Mouse (Mus musculus): ENCODE measurements around the gene Ramp3.
"Not testable (repeated sequence)": the region's sequence is repeated elsewhere in the genome, so short reads cannot be mapped to it uniquely, and the experiment has no call there.

Gene Ramp3

GRCm38 (mm10) chr11:6658271-6658670 is at the start of gene Ramp3:
Gene Ramp3, plus strand, starts transcription at chr11:6658521.
- peak; percentile 32 for DNase-seq (ENCODE audit: low read depth, low spot score)

DNA sequence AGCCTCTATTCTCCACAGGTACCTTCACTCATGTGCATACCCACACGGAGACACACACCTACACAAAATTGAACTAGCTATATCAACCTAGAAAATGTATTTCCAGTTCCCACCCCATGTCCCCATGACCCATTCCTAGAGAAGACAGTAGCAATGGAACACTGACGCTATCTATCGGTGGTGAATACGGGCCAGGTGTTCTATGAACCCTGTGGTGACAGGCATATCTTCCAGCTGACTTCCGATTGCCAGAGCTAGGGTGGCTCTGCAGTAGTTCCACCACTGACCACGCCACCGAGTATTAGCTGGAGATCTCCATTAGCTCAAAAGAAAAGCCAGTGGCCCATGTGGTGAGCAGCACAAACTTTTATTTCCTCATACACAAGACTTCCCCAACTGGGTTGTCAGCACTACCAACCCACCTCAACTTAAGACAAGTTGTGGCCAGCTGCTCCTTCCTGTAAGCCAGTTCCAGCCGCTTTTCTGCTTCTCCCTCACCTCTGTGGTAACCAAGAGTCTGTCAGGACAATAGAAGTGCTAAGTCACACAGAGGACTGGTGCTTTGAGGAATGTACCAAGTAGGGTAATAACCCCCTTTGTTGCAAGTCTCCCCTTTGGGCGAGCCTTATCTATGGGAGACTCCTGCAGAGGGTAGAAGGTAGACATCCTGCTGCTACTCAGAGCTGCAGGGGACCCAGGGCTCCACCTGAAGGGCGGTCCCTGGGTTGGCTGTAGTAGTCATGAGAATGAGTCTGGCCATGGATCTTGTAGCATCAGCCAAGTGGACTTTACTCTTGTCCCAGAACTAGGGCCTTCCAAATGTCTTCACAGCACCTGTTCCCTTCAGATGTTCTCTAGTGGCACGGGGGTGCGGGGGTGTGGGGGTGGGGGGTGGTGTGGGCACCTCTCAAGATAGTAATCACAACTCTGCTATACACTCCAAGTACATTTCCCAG is 42.8 kb upstream of the Ramp3 start:
- DNase-seq (ENCODE audit: low read depth, low spot score), result no peak

- DNase-seq (ENCODE audit: low read depth, low spot score), result no peak
These were observed 34.6 kb upstream of the Ramp3 start for GRCm38 (mm10) chr11:6623704-6624103.

GRCm38 (mm10) chr11:6624619-6625382 is 33.5 kb upstream of the Ramp3 start:
- DNase-seq (ENCODE audit: low read depth, low spot score), result no peak

- DNase-seq (ENCODE audit: low read depth, low spot score), result peak; percentile 90
These were observed 32.6 kb upstream of the Ramp3 start, which contains the start of gene Tbrg4 for GRCm38 (mm10) chr11:6625478-6626387. Gene Tbrg4, minus strand, starts transcription at chr11:6626067.

DNA sequence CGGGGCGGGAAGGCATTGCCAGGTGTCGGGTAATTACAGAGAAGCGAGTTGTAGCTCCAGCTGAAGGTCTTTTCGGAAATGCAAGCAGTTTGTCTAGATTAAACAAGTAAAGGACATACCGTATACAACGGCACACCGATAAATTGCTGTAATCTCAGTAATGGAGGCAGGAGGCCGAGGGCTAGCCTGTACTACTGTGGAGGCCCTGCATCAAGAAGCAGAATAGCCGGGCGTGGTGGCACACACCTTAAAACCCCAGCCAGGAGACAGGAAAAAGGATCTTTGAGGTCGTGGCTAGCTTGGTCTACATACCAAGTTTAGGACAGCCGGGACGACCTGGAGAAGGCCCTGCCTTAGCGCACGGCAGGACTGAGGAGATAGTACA is 31.9 kb upstream of the Ramp3 start:
- DNase-seq (ENCODE audit: low read depth, low spot score), result no peak

DNA sequence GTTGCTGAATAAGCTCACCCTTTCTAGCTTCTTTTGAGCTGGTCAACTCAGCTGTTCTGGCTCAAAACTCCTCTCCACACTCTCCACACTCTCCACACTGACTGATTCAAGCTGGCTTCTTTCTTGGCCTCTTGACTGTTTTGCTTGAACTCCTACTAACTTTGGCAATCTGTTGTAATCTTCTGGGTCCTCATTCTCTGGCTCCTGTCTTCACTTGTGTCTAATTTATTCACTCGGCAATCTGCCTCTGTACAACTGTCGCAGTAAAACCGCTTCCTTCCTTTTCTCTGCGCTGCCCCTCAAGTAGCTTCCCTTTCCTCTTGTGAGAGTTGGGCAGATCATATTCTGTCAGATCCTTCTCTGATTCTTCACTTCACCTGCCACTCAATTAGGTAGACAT is 30.6 kb upstream of the Ramp3 start:
- no peak for DNase-seq (ENCODE audit: low read depth, low spot score)

GRCm38 (mm10) chr11:6628568-6628967 is 29.8 kb upstream of the Ramp3 start:
- DNase-seq (ENCODE audit: low read depth, low spot score), result no peak

DNA sequence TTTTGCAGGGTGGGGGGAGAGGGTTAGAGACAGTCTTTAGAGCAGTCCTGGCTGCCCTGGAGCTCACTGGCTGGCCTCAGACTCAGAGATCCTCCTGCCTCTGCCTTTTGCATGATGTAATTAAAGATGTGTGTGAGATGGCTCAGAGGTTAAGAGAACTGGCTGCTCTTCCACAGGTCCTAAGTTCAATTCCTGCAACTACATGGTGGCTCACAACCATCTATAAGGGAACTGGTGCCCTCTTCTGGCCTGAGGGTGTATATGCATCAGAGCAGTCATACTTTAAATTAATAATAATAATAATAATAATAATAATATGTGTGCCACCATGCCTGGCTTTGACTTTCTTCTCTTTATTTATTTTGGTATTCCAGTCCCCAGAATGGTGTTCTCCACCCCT is 28.7 kb upstream of the Ramp3 start:
- no peak for DNase-seq (ENCODE audit: low read depth, low spot score)

- no peak for DNase-seq (ENCODE audit: low read depth, low spot score)
These were observed 22.2 kb upstream of the Ramp3 start for GRCm38 (mm10) chr11:6636150-6636549.

DNA sequence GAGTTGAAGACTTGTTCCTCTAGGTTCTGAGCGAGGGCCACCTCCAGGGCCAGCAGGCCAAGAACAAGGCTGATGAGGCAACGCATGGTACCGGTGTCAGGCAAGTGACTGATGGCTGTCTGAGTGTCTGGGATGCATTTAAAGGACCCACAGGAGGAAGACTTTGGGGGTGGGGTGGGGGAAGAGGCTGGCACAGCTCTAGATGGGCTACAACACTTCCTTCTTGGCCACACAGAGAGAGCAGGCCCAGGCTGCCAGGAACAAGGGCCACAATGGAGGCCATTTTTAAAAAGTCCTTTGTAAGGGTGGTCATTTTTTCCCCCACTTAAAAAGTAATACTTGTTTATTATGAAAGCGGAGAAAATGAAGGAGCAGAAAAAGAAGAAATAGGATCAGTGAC is 19.8 kb upstream of the Ramp3 start, which contains the start of gene Wap:
Gene Wap, minus strand, starts transcription at position 101 of the 400 bp plus-strand sequence.
- no peak for DNase-seq (ENCODE audit: low read depth, low spot score)

DNA sequence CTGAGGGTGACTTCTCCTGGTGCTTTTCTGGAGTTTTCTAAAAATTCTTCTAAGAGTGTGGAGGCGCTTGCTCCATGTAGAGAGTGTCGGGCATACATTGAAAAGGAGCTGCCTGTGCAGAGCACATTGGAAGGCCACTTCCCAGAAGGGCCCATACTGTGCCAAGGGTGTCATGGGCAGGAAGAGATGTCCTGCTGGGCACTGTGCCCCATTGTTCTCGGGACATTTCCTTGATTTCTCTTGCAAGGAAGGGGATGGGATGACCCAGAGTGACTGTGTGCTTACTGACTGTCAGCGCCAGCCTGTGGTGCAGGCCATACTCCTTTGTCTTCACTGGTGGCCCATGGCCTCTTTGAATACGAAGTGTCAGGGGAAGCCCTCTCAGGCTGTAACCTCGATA is 19.2 kb upstream of the Ramp3 start:
- no peak for DNase-seq (ENCODE audit: low read depth, low spot score)

DNA sequence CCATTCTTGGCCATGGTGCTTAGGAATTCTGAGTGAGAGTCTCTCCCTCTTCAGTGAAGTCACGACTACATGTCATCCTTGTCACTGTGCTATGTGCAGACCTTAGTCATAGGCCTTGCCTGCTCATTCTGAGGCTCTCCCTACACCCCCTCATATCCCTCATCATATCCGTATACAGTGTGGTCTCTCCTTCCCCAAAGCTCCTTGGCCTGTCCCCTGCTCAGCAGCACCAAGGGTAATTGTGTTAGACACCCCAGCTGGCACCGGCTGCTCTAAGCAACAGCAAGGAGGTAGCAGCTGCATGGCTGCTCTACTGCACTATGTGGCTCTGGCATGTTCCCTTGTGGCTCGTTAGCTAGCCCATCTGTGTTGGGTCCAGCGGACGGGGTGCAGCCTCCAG is 13.8 kb upstream of the Ramp3 start:
- no peak for DNase-seq (ENCODE audit: low read depth, low spot score)

DNA sequence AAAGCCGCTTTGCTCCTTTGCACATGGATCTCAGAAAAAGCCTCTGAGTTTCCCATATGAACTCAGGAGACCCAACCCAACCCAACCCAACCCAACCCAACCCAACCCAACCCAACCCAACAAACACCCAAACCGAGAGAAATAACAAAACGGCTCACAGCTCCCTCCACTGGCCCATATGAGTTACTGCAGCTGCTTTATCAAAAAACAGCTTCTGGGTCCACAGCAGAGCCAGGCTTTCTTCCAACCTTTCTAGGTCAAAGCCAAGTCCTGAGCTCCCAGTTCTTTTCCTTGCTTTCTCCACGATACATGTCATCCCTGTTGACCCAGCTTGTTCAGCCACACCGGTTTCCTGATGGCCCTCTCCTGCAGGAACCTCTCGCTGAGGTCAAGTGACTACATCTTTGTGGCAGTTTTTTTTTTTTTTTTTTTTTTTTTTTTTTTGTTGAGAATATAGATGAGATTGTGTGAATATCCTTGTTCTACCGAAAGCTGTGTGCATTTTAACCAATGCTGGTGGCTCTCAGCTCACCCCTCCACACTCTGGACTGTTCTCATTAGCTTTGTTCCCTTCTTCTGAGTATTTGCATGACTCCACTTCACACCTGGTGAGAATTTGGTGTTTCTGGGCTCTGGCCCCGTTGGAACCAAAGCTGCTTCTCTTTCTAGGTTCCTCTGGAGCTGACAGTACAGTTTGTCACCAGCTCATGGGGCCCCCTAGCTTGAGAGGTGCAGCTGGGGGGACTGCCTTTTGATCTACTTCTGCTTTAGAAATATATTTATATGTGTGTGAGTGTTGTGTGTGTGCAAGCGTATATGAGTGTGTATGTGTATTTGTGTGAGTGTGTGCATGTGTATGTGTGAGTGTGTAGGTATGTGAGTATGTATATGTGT is 10.2 kb upstream of the Ramp3 start:
- DNase-seq (ENCODE audit: low read depth, low spot score), result no peak

DNA sequence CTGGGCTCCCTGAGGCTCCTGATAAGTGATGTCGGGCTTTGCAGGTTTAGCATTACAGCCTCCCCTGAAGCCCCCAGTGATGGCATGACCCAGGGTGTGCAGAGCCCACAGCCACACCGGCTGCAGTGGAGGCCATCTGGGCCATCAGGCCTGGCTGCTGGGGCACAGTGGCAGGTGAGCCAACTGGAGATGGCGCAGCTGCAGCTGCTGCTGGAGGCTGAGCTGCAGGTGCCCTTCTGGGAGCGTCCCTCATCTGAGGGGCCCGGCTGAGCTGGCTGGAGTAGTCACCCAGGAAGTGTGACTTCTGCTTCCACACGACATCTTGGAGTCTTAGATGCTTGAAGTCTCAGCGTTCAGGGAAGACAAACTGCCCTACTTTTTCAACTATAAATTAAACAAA is 7.8 kb upstream of the Ramp3 start:
- no peak for DNase-seq (ENCODE audit: low read depth, low spot score)

GRCm38 (mm10) chr11:6652978-6653377 is 5.3 kb upstream of the Ramp3 start:
- not testable (repeated sequence) for DNase-seq (ENCODE audit: low read depth, low spot score)

- peak; percentile 81 for DNase-seq (ENCODE audit: low read depth, low spot score)
These were observed 3.4 kb upstream of the Ramp3 start for GRCm38 (mm10) chr11:6654903-6655302.

DNA sequence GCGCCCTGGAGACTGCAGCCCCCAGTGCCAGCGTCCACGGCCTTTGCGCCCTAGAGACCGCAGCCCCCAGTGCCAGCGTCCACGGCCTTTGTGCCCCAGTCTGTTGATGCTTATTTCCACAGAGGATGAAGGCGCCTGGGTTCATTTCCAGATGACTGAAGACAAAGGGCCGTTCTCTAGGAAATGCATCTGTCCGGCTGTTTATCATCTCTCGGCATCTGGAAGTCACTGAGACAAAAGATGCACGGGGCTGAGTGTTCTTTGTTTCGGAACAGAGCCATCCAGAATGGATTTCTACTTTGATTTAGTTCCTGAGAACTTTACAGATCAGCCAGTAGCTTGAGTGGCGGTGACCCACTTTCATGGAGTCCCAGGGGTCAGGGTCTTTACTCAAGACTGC is 2.9 kb downstream of the Ramp3 start:
- no peak for DNase-seq (ENCODE audit: low read depth, low spot score)

GRCm38 (mm10) chr11:6666634-6667033 is 8.3 kb downstream of the Ramp3 start:
- DNase-seq (ENCODE audit: low read depth, low spot score), result no peak

DNA sequence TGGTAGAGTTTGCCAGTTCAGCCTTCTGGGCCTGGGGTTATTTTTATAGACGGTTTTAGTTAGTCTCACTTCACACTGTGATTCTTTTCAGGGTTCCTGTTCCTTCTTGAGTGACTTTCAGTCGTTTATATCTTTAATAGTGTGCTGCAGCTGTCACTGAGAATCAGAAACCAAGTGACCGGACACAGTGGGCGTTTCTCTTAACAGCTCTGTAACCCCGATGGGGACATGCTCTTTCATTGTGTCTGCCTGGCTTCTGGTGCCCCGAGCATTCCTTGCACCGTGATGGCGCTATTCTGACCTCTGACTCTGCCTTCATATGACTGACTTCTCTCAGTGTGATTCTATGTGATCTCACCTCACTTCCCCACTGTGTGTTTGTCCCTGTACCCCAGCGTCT is 10.7 kb downstream of the Ramp3 start:
- no peak for DNase-seq (ENCODE audit: low read depth, low spot score)
